Mouse (Mus musculus) forebrain, embryonic 10.5 days (tissue): Measurements from ENCODE around the gene Sult1e1. TPM values are rescaled to one million over a fixed set of nuclear protein-coding genes. Genes with fewer than 3 reads are reported as not detected.

ENCODE experiments used
- DNase-seq: peaks from one replicate; pipeline ENCODE4 v3.0.0-alpha.2; 2017; ENCODE audit warnings: low spot score; ENCODE audit errors: extremely low spot score
- H3K27ac ChIP-seq: fragments of 300-500 bp; sonication (generic); 2 replicates; pipeline ENCODE4 v1.5.1; 2016; ENCODE audit warnings: mild to moderate bottlenecking
- H3K27me3 ChIP-seq: fragments of 300-500 bp; sonication (generic); 2 replicates; pipeline ENCODE4 v1.6.1; 2016; ENCODE audit warnings: mild to moderate bottlenecking; ENCODE audit not compliant: poor library complexity, severe bottlenecking
- H3K36me3 ChIP-seq: fragments of 300-500 bp; sonication (generic); replicated peaks from 2 replicates; pipeline ENCODE4 v1.6.1; 2016; ENCODE audit warnings: mild to moderate bottlenecking, moderate library complexity
- H3K4me1 ChIP-seq: fragments of 300-500 bp; sonication (generic); 2 replicates; pipeline ENCODE4 v1.6.1; 2016
- H3K4me3 ChIP-seq: fragments of 300-500 bp; sonication (generic); 2 replicates; pipeline ENCODE4 v1.5.1; 2016; ENCODE audit warnings: mild to moderate bottlenecking, moderate library complexity
- H3K9me3 ChIP-seq: fragments of 300-500 bp; sonication (generic); 2 replicates; pipeline ENCODE4 v1.6.1; 2016; ENCODE audit warnings: mild to moderate bottlenecking, moderate library complexity
- WGBS: fragments of 180-500 bp; shearing (Covaris S2); methylation state at CpG from one replicate; pipeline ENCODE4 v1.1.7; 2016; 5-methylcytosine and 5-hydroxymethylcytosine counted together
- microRNA-seq: library from miRNA; unstranded; fragments of <30 nt; microRNA quantifications from one replicate; pipeline ENCODE4, GENCODE M21; 2017
- polyA plus RNA-seq: library from polyadenylated mRNA; unstranded; fragments of >200 nt; fragmentation: Nextera tagmentation; extraction: Ambion mirVana; gene quantifications from 2 replicates; pipeline ENCODE4 v1.2.1, GENCODE M21; 2016

Sult1e1 gene
- polyA plus RNA-seq, 1 experiment from 2014 or later = 1.0 TPM

- Histone ChIP-seq H3K4me1 (no peaks in the 10 kb centered on the region), H3K9me3 (no peaks in the 10 kb centered on the region), H3K27ac (no peak overlapping the region), H3K27me3 (no peaks in the 10 kb centered on the region), H3K36me3 (no peaks in the 10 kb centered on the region), H3K4me3 (no peak overlapping the region)
- no peak for DNase-seq
- WGBS = 77% methylated on average over 4 of the region's 4 CpGs
These were observed 28.9 kb downstream of the Sult1e1 start for GRCm38 (mm10) chr5:87562526-87562925.

GRCm38 (mm10) chr5:87560145-87560544 is 31.2 kb downstream of the Sult1e1 start:
- DNase-seq = no peak
- Histone ChIP-seq H3K9me3 (no peaks in the 10 kb centered on the region), H3K27ac (no peak overlapping the region), H3K27me3 (no peaks in the 10 kb centered on the region), H3K4me3 (no peak overlapping the region), H3K36me3 (no peaks in the 10 kb centered on the region), H3K4me1 (no peaks in the 10 kb centered on the region)
- WGBS = 73% methylated on average over 5 of the region's 5 CpGs

GRCm38 (mm10) chr5:87550935-87551334 is 40.5 kb downstream of the Sult1e1 start:
- Histone ChIP-seq H3K4me3 (no peak overlapping the region), H3K4me1 (no peaks in the 10 kb centered on the region), H3K9me3 (no peaks in the 10 kb centered on the region), H3K36me3 (no peaks in the 10 kb centered on the region), H3K27me3 (no peaks in the 10 kb centered on the region), H3K27ac (no peak overlapping the region)
- WGBS = 20% methylated on average over 1 of the region's 1 CpGs
- DNase-seq = no peak

- Histone ChIP-seq H3K27me3 (no peaks in the 10 kb centered on the region), H3K27ac (no peak within 1 kb of the TSS), H3K9me3 (no peaks in the 10 kb centered on the region), H3K4me3 (no peak within 1 kb of the TSS), H3K4me1 (peaks cover 6% of the 10 kb centered on the region), H3K36me3 (no peaks in the 10 kb centered on the region)
- DNase-seq = no peak
- WGBS = 95% methylated on average over 2 of the region's 2 CpGs
These were observed 53.3 kb downstream of the Sult1e1 start, which contains the start of gene Sult1b1 for GRCm38 (mm10) chr5:87538111-87538510. Gene Sult1b1, minus strand, starts transcription at chr5:87538195.

- H3K27ac ChIP-seq = no peak overlapping the region
- no peaks in the 10 kb centered on the region for H3K27me3 ChIP-seq
- H3K4me1 ChIP-seq = peaks cover 6% of the 10 kb centered on the region
- no peak for DNase-seq
- WGBS = 61% methylated on average over 4 of the region's 4 CpGs
- no peak overlapping the region for H3K4me3 ChIP-seq
- no peaks in the 10 kb centered on the region for H3K36me3 ChIP-seq
- H3K9me3 ChIP-seq = no peaks in the 10 kb centered on the region
These were observed 55.3 kb downstream of the Sult1e1 start for GRCm38 (mm10) chr5:87535994-87536644.

GRCm38 (mm10) chr5:87532288-87532687 is 59.1 kb downstream of the Sult1e1 start:
- Histone ChIP-seq H3K27ac (no peak overlapping the region), H3K36me3 (no peaks in the 10 kb centered on the region), H3K27me3 (no peaks in the 10 kb centered on the region), H3K4me3 (no peak overlapping the region), H3K4me1 (peaks cover 6% of the 10 kb centered on the region), H3K9me3 (no peaks in the 10 kb centered on the region)
- 77% methylated on average over 2 of the region's 2 CpGs for WGBS
- no peak for DNase-seq

Small RNA genes within 50 kb of the gene (microRNA-seq; reads per million reads assigned to microRNA genes)
- gene Mir3969 = not detected

Other genes starting within 250 kb of the Sult1e1 start
- 0.07 TPM in 1 of 2 replicates, not detected in the other for gene Ugt2b38, start 167.4 kb downstream of the Sult1e1 start, polyA plus RNA-seq
- not detected in 2 replicates for gene Ugt2a2, start 109.3 kb downstream of the Sult1e1 start, polyA plus RNA-seq
- gene Gm43638, start 104.8 kb downstream of the Sult1e1 start, polyA plus RNA-seq = not detected in 2 replicates
- gene Ugt2a1, start 100.7 kb downstream of the Sult1e1 start, polyA plus RNA-seq = not detected in 2 replicates
- gene Sult1b1, start 53.4 kb downstream of the Sult1e1 start, polyA plus RNA-seq = not detected in 2 replicates
- not detected in 2 replicates for gene Sult1d1, start 22.6 kb downstream of the Sult1e1 start, polyA plus RNA-seq
- not detected in 2 replicates for gene Csn1s1, start 74.6 kb upstream of the Sult1e1 start, polyA plus RNA-seq
- gene Csn2, start 108.0 kb upstream of the Sult1e1 start, polyA plus RNA-seq = not detected in 2 replicates
- gene Csn1s2a, start 183.0 kb upstream of the Sult1e1 start, polyA plus RNA-seq = not detected in 2 replicates
- gene Csn1s2b, start 216.5 kb upstream of the Sult1e1 start, polyA plus RNA-seq = not detected in 2 replicates
- not detected in 2 replicates for gene Prr27, start 234.1 kb upstream of the Sult1e1 start, polyA plus RNA-seq